Mouse (Mus musculus) C2C12 (cell line): ENCODE data around the gene Gdpd3.

Source experiments
- CEBPB ChIP-seq: IDR thresholded peaks from one replicate; pipeline ENCODE4 v1.6.1; 2011; ENCODE audit warnings: low read depth, mild to moderate bottlenecking, control low read depth, moderate library complexity
- CTCF ChIP-seq: IDR thresholded peaks from one replicate; pipeline ENCODE4 v1.5.1; 2011; ENCODE audit not compliant: control insufficient read depth, insufficient read depth, insufficient read length
- MAX ChIP-seq: IDR thresholded peaks from one replicate; pipeline ENCODE4 v1.6.1; 2011; ENCODE audit warnings: mild to moderate bottlenecking, control low read depth
- USF1 ChIP-seq: IDR thresholded peaks from one replicate; pipeline ENCODE4 v1.6.1; 2011; ENCODE audit warnings: low read depth, mild to moderate bottlenecking, control low read depth, moderate library complexity

DNA sequence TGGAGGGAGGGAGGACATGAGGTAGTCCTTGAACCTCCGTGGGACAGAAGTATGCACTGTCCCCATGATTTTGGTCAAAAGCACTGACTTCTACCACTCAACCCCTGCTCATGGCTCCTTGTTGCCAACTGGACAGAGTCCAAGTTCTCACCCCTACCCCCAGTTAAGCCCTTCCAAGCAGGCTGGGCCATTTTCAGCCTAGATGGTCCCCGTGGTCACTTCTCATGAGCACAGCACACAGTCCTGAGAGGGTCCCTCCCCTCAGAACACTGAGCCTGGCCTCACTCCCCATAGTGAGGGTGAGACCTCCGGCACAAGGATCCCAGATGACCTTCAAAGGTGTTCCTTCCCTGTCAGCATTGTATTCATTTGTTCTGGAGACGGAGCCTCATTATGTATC is 23.0 kb downstream of the Gdpd3 start:
- no peak for TF ChIP-seq CTCF
- no peak for TF ChIP-seq CEBPB
- no peak for TF ChIP-seq MAX
- no peak for TF ChIP-seq USF1
